Mouse (Mus musculus) ES-Bruce4 (cell line): ENCODE results near the gene Tenm4.

Experiments
- CTCF ChIP-seq: IDR thresholded peaks from one replicate; pipeline ENCODE4 v1.8.1; 2011; ENCODE audit warnings: low read depth, low read length
- EP300 ChIP-seq: IDR thresholded peaks from 2 replicates; pipeline ENCODE4 v1.6.1; 2011; ENCODE audit warnings: low read depth, low read length; ENCODE audit not compliant: insufficient read depth
- POLR2A ChIP-seq: IDR thresholded peaks from one replicate; pipeline ENCODE4 v1.8.1; 2011; ENCODE audit warnings: low read length; ENCODE audit not compliant: insufficient read depth

- TF ChIP-seq CTCF, result no peak
- no peak for TF ChIP-seq POLR2A
- no peak for TF ChIP-seq EP300
These were observed 247.1 kb downstream of the Tenm4 start for GRCm38 (mm10) chr7:96418146-96418545.
